Mouse (Mus musculus) olfactory bulb, adult 2 months (tissue): ENCODE measurements around the gene Nek7. TPM values are rescaled to one million over a fixed set of nuclear protein-coding genes. Genes with fewer than 3 reads are reported as not detected.

ENCODE experiments used
- H3K27ac ChIP-seq: fragments of 200-500 bp; 2 replicates; pipeline ENCODE4 v1.5.1; 2012; ENCODE audit warnings: low read depth, low read length; ENCODE audit not compliant: insufficient read depth
- H3K4me1 ChIP-seq: fragments of 200-500 bp; 2 replicates; pipeline ENCODE4 v1.6.1; 2012; ENCODE audit warnings: low read length; ENCODE audit not compliant: control insufficient read depth, insufficient read depth
- H3K4me3 ChIP-seq: fragments of 200-500 bp; 2 replicates; pipeline ENCODE4 v1.5.1; 2012; ENCODE audit warnings: mild to moderate bottlenecking, low read depth, low read length, moderate library complexity; ENCODE audit not compliant: insufficient read depth
- CTCF ChIP-seq: fragments of 200-500 bp; IDR thresholded peaks from 2 replicates; pipeline ENCODE4 v1.5.1; 2012; ENCODE audit warnings: low read depth, mild to moderate bottlenecking, low read length, moderate library complexity; ENCODE audit not compliant: insufficient read depth
- POLR2A ChIP-seq: fragments of 200-500 bp; IDR thresholded peaks from 2 replicates; pipeline ENCODE4 v1.6.1; 2012; ENCODE audit warnings: mild to moderate bottlenecking, low read depth, low read length, moderate library complexity; ENCODE audit not compliant: insufficient read depth
- WGBS: fragments of 180-500 bp; shearing (Covaris S2); methylation state at CpG from one replicate; pipeline ENCODE4 v1.1.7; 2018; 5-methylcytosine and 5-hydroxymethylcytosine counted together
- polyA plus RNA-seq: library from polyadenylated mRNA; stranded (reverse); fragments of >200 nt; gene quantifications from 2 replicates; pipeline ENCODE4 v1.2.4, GENCODE M21; 2012; ENCODE audit warnings: low replicate concordance; ENCODE audit not compliant: missing spikeins, insufficient read depth, insufficient read length

The Nek7 gene
- polyA plus RNA-seq, 1 experiment, result not detected

DNA sequence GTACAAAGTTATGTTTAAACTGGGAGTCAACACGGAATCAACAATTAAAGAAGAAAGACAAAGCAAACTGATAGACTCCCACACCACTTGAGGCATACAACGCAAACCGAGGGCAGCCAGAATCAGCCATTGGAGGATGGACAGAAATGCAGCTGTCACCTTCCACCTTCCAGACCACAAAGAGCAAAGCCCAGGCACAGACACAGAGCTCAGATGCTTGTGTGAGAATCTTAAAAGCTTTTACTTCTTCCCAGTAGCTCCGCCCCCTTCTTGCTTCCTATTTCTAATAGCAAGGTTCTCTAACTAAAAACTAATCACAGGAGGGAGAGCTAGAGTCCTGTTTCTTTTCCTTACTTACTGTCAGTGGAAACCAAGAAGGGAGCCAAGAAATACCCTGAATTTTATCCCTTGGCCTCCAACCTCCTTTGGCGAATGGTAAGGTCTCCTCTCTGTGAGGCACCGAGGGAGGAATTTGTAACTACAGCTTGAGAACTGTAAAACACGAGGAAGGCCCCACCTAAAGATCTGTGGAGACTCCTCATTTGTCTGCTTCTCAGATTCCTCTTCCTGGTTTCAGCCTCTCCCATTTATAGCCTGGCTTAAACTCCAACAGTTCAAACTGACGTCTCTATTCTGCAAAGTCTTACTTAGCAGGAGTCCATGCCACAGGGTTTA, 78.3 kb downstream of the Nek7 start:
- H3K27ac ChIP-seq, result no peak overlapping the region
- H3K4me3 ChIP-seq, result no peak overlapping the region
- no peak for TF ChIP-seq POLR2A
- TF ChIP-seq CTCF, result no peak
- no peaks in the 10 kb centered on the region for H3K4me1 ChIP-seq
- 63% methylated on average over 8 of the region's 8 CpGs for WGBS

GRCm38 (mm10) chr1:138539713-138540112, 80.2 kb downstream of the Nek7 start:
- Histone ChIP-seq H3K4me1 (no peaks in the 10 kb centered on the region), H3K4me3 (no peak overlapping the region), H3K27ac (no peak overlapping the region)
- TF ChIP-seq CTCF, result no peak
- TF ChIP-seq POLR2A, result no peak
- WGBS, result 98% methylated on average over 1 of the region's 1 CpGs

GRCm38 (mm10) chr1:138538217-138538616, 81.7 kb downstream of the Nek7 start:
- TF ChIP-seq CTCF, result no peak

DNA sequence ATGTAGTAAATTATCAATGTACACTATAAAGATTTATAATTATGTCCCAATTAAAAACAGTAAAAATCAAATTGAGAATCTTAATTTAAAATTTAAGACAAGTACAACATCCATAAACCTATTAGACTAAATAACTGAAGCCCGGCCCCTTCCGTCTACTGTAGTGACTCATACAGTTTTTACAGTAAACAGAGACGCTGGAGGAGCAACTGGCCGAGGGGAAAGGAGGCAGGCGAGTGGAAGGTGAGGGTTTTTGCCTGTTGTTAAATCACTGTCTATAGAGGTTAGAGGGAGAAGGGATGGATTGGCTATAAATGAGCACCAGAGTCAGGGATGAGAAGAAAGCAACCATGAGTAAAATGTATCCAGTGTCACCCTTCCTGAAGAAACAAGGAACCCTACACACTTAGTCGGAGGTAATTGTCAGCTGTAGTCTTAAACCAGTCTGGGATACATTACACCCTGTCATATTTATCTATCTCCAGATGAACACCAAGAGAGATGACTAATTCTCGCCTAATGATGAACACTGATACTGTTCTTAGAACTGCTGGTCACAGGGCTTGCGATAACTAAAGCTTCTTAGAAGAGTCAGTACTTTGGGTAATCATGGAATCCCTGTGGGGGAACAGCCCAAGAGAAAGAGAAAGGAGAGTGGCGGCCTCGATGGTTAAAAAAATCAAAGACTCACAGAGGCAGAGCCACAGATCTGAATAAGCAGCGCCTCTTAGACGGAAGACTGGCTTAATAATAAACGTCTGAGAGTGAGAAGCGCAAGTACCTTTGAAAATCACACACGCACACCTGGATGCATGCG, 84.0 kb downstream of the Nek7 start:
- 75% methylated on average over 16 of the region's 16 CpGs for WGBS
- H3K4me1 ChIP-seq, result no peaks in the 10 kb centered on the region
- H3K27ac ChIP-seq, result no peak overlapping the region
- no peak for TF ChIP-seq POLR2A
- TF ChIP-seq CTCF, result no peak
- H3K4me3 ChIP-seq, result no peak overlapping the region

More at GRCm38 (mm10) chr1:138538217-138538616, 81.7 kb downstream of the Nek7 start:
- H3K4me1 ChIP-seq, result no peaks in the 10 kb centered on the region
- no peak overlapping the region for H3K27ac ChIP-seq
- no peak overlapping the region for H3K4me3 ChIP-seq

DNA sequence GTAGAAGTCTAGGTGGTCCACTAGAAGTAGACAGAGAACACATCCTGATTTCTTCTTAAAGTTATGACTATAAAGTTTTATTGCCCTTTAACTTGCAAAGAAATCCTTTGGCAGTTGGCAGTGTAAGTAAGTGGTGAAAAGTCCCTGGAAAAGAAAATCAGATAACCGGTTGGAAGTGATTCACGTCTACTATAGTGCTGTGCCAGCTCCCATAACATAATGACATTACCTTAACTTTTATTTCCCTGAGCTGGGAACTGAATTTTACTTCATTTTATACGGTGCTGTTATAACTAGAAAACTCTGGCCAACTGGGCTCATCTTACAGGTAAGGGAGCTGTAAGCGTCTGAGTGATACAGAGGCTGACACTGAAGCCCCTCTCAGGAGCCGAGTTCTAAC, 89.3 kb downstream of the Nek7 start:
- Histone ChIP-seq H3K4me1 (no peaks in the 10 kb centered on the region), H3K27ac (no peak overlapping the region), H3K4me3 (no peak overlapping the region)
- 97% methylated on average over 5 of the region's 5 CpGs for whole genome bisulfite sequencing
- TF ChIP-seq CTCF (no peak), POLR2A (no peak)

DNA sequence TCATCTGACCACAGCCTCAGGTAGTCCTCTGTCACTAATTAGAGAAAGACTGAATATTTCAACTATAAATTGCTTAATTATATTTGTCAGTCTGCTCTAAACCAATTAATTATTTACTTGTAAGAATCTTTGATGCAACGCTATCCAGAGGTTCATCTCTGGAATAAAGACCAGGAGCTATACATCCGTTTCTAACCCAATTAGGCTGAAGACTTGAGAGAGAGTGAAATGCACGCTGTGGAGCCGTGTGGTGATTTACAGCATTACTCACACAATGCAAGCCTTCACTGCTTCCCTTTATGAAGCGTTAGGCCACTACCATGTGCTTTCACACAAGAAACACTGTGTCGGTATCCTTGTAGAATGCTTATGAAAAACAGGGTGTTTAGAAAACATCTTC, 96.0 kb downstream of the Nek7 start:
- H3K4me3 ChIP-seq, result no peak overlapping the region
- H3K27ac ChIP-seq, result no peak overlapping the region
- WGBS, result 72% methylated on average over 6 of the region's 6 CpGs
- TF ChIP-seq CTCF, result no peak
- TF ChIP-seq POLR2A, result no peak
- H3K4me1 ChIP-seq, result no peaks in the 10 kb centered on the region

- 40% methylated on average over 5 of the region's 5 CpGs for WGBS
- Histone ChIP-seq H3K4me1 (peaks cover 2% of the 10 kb centered on the region; the same call in 1 of the 2 replicates), H3K4me3 (no peak overlapping the region), H3K27ac (no peak overlapping the region)
- TF ChIP-seq CTCF, result no peak
- TF ChIP-seq POLR2A, result no peak
Measured at GRCm38 (mm10) chr1:138518235-138518634, 101.7 kb downstream of the Nek7 start.

DNA sequence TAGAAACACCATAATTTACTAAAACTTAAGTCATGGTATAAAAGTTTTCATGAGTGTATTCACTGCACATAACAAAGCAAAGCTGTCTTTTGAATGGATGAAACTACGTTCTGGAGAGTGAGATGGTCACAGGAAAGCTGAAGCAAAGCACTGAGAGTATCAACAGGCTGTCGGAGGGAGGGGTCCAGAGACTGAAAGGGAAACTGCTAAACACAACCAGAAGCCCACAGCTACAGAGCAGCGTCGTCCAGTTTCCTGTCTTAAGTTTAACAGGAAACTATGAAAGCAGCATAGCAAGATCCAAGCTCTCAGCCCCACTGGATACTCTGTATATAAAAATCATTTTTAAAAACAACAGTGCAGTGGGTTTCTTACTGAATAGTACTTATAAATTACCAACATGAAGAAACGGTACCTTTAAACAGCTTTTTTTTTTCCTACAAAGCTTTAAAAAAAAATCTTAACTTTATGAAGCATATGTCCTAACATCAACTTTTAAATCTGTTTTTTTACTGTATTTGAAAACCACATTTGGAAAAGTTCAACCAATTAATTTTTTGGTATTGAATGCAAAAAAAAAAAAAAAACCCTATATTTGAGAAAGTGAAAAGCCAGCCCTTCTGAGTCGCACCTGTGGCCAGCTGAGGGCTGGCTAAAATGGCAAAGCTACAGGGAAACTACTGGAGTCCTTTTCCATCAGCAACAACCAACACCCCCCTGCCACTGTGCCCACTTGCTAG, 102.4 kb downstream of the Nek7 start:
- TF ChIP-seq POLR2A (no peak), CTCF (no peak)
- WGBS, result 67% methylated on average over 6 of the region's 6 CpGs
- Histone ChIP-seq H3K4me1 (peaks cover 2% of the 10 kb centered on the region; the same call in 1 of the 2 replicates), H3K27ac (no peak overlapping the region), H3K4me3 (no peak overlapping the region)

DNA sequence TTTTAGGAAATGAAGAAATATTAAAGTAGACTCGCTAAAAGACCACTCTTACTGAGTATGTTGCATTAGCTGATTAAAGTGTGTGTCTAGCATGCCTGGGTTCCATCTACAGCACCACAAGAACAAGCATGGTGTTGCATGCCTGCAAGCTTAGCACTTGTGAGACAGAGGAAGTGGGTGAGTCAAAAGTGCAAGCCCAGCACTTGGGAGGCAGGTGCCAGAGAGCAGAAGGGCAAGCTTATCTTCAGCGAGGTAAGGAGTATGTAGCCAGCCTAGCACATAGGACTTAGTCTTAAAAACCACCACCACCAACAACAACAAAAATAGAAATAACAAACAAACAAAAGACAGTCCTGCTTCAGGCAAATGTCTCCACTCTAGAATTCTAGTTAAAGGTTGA, 103.0 kb downstream of the Nek7 start:
- TF ChIP-seq POLR2A (no peak), CTCF (no peak)
- H3K4me3 ChIP-seq, result no peak overlapping the region
- 82% methylated on average over 2 of the region's 2 CpGs for WGBS
- H3K4me1 ChIP-seq, result peaks cover 2% of the 10 kb centered on the region; the same call in 1 of the 2 replicates
- no peak overlapping the region for H3K27ac ChIP-seq
